Mouse (Mus musculus) cerebellum, adult 2 months (tissue): ENCODE measurements around the gene Gm29776.

ENCODE experiments used
- CTCF ChIP-seq: fragments of 200-500 bp; IDR thresholded peaks from 2 replicates; pipeline ENCODE4 v1.5.1; 2011; ENCODE audit warnings: low read depth, mild to moderate bottlenecking, control low read depth, low read length, moderate library complexity, borderline replicate concordance; ENCODE audit not compliant: insufficient read depth
- POLR2A ChIP-seq: fragments of 200-500 bp; IDR thresholded peaks from 2 replicates; pipeline ENCODE4 v1.6.1; 2011; ENCODE audit warnings: low read length, control low read depth, borderline replicate concordance; ENCODE audit not compliant: insufficient read depth

DNA sequence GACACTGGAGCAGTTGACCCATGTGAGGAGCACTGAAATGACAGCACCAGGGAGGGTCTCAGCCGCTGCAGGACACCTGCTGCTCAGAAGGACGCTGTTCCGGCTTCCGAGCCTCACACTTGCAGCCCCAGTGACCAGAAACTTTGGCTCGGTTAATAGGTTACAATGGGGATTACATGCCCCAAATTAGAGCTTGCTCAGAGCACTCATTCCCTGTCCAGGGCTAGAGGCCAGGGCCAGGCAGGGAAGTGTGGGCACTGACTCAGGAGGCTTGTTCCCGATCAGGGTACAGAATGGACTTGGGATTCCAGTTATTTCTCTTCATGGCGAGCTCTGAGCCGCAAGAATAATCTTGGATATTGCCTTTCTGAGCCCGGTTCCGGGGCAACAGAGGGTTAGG is 39.0 kb upstream of the Gm29776 start:
- no peak for TF ChIP-seq CTCF
- no peak for TF ChIP-seq POLR2A
